Mouse (Mus musculus) liver, embryonic 14 days (tissue): Measurements from ENCODE around the gene Dtwd1. TPM values are rescaled to one million over a fixed set of nuclear protein-coding genes. Genes with fewer than 3 reads are reported as not detected.

Source experiments
- polyA plus RNA-seq: library from polyadenylated mRNA; depleted of rRNA; stranded (reverse); fragments of >200 nt; gene quantifications from 2 replicates; pipeline ENCODE4 v1.2.3, GENCODE M21; 2012; rRNA removed

Dtwd1 gene
- 12.8 and 14.6 TPM in 2 replicates for polyA plus RNA-seq

GRCm38 (mm10) chr2:126151855-126152571 lies at the start of gene Dtwd1, which contains the start of gene Fam227b:
TSS of gene Dtwd1 (plus strand) at chr2:126152141.
TSS of gene Fam227b (minus strand) at chr2:126152004.

GRCm38 (mm10) chr2:126214800-126215199 lies 62.9 kb downstream of the Dtwd1 start, which contains the start of gene Gm17555:
TSS of gene Gm17555 (plus strand) at chr2:126215100.

Other genes with a start within 250 kb of the Dtwd1 start
- 0.03 and 0.08 TPM in 2 replicates for gene Fgf7, start 117.5 kb upstream of the Dtwd1 start, polyA plus RNA-seq
- gene Fam227b, start 137 bp upstream of the Dtwd1 start, polyA plus RNA-seq, result not detected in 2 replicates
- not detected in 2 replicates for gene Gm17555, start 63.0 kb downstream of the Dtwd1 start, polyA plus RNA-seq